Mouse (Mus musculus) ovary, postnatal 36 days (tissue): ENCODE measurements at regions not wholly inside any gene's neighbourhood (a gene's known extent, or its start where the extent isn't known, plus 50 kb on each side); places are given as distances from the start of the nearest gene placed in this dataset.
A peak's percentile ranks its signal among the peaks of the same experiment; 100 is the strongest.
"Not testable (repeated sequence)": the region's sequence is repeated elsewhere in the genome, so short reads cannot be mapped to it uniquely, and the experiment has no call there.

Experiments
- DNase-seq: peaks from one replicate; pipeline ENCODE4 v3.0.0; 2022; ENCODE audit warnings: low spot score, mixed read lengths

DNA sequence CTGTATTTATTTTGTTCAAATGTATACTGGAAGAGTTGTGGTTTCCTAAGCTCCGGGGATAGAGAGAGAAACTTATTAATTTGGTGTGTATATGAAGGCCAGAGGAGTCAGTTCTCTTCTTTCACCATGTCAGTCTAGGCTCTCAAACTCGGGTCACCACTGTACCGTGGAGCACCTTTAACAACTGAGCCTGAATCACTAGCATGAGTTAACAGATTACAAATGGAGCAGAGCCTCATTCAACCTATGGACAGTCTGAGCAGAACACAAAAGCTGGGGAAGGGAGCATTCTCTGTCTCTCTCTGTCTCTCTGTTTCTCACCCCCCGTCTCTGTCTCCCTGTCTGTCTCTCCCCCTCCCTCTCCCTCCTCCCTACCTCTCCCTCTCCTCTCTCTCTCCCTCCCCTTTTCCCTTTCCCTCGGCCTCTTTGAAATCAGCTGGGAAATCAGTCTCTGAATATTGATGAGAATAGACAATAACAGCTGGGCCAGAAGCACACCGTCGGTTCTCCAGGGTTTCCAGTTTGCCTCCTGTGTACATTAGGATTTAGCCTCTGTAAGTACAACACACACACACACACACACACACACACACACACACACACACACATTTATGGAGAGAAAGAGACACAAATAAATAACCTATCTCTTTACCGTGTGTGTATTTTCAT lies 200.4 kb upstream of the 1700056E22Rik start:
- DNase-seq, result no peak

DNA sequence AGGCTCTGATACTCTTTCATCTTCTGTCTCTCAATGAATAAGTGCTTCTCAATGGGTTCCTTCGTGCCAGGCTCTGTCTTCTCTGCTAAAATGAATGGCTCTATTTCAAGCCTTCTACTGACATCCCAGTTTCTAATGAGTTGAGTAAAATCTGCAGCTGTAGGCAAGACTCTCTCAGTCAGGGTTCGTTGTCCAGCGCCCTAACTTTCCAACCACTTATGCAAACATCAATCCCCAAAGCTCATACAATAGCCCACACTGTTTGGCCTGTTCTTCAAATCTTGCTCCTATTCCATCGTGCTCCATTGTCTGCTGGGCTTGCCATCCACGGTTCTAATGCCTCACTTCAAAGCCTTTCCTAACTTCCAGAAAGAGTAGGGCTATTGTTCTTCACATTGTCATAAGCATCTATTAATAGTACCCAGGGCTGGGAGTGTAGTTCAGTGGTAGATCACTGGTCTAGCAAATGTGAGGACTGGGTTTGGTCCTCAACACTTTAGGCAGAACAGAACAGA lies 199.7 kb upstream of the 1700056E22Rik start:
- no peak for DNase-seq

DNA sequence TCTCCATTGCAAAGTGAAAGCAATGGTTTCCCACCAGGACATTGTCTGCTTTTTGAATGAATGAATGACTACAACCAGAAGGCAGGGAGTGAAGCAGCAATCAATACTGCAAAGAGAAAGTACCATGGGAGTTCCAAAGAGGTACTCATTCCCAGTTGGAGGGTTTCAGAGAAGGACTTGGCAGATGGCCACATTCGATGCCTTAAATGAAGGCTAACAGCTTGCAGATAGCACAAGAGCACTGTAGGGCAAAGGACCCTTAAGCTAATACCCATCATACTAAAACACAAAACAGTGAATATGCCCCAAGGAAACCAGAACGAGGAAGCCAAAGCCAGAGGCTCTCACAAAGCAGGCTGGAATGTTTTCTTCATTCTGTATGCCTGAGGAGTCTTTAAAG lies 188.2 kb upstream of the 1700056E22Rik start:
- no peak for DNase-seq

- no peak for DNase-seq
Measured at GRCm38 (mm10) chr1:184221792-184222191, 187.7 kb upstream of the 1700056E22Rik start.

GRCm38 (mm10) chr1:184197272-184197671 lies 163.2 kb upstream of the 1700056E22Rik start:
- DNase-seq, result no peak

GRCm38 (mm10) chr1:184191325-184191724 lies 157.2 kb upstream of the 1700056E22Rik start:
- DNase-seq, result no peak

- no peak for DNase-seq
Measured at GRCm38 (mm10) chr1:184187582-184187981, 153.5 kb upstream of the 1700056E22Rik start.

GRCm38 (mm10) chr1:184182163-184182562 lies 148.1 kb upstream of the 1700056E22Rik start:
- no peak for DNase-seq

DNA sequence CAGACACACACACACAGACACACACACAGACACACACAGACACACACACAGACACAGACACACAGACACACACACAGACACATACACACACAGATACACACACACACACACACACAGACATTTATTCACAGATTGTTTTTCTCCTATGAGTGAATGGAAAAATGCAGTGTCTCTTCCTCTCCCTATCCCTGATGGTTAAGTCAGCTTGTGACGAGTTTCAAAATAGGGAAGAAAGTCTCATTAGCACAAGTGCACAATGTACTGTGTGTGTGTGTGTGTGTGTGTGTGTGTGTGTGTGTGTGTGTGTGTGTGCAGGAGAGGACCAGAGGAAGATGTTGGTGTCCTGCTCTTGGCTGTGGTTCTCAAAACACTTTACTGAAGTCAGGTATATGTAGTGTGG lies 140.3 kb upstream of the 1700056E22Rik start:
- not testable (repeated sequence) for DNase-seq

GRCm38 (mm10) chr1:184173739-184174138 lies 139.6 kb upstream of the 1700056E22Rik start:
- DNase-seq, result no peak

GRCm38 (mm10) chr1:184172986-184173385 lies 138.9 kb upstream of the 1700056E22Rik start:
- no peak for DNase-seq

- DNase-seq, result no peak
Measured at GRCm38 (mm10) chr1:184171601-184172000, 137.5 kb upstream of the 1700056E22Rik start.

GRCm38 (mm10) chr1:184170926-184171325 lies 136.8 kb upstream of the 1700056E22Rik start:
- DNase-seq, result peak; percentile 14

- no peak for DNase-seq
Measured at GRCm38 (mm10) chr1:184169967-184170366, 135.9 kb upstream of the 1700056E22Rik start.

DNA sequence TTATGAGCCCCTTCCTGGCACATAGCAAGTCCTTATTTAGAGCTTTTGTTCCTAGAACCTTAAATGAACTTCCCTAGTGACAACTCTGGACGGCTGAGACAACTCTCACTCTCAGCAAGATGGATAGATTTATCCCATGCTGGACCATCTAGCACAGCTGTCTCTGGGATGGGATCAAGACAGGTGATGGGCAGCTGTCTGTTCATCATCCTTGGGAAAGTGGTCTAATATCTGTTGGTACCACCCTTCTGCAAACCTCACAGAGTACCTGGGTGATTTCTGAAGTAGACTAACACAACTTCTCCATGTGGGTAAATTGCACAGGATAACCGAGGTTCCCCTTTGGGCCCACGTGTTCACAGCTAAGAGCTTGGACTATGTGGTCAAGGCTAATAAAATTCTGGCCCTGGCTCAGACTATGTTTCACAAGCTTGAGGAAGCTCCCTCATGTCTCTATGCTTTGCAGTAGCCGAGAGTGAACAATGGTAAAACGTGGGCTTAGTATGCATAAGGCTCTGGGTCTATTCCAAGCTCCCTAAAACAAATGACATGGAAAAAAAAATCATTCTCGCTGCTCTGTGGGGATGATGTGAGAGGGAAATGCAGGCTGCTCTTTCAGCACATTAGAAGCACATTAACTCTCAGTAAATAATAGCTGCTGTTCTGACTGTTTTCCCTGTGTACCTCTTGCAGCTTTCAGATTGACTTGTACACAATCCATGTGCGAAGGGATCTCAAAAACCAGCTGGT lies 135.1 kb upstream of the 1700056E22Rik start:
- no peak for DNase-seq

GRCm38 (mm10) chr1:184166951-184167350 lies 132.8 kb upstream of the 1700056E22Rik start:
- DNase-seq, result no peak

- DNase-seq, result not testable (repeated sequence)
Measured at GRCm38 (mm10) chr1:184162526-184162925, 128.4 kb upstream of the 1700056E22Rik start.

DNA sequence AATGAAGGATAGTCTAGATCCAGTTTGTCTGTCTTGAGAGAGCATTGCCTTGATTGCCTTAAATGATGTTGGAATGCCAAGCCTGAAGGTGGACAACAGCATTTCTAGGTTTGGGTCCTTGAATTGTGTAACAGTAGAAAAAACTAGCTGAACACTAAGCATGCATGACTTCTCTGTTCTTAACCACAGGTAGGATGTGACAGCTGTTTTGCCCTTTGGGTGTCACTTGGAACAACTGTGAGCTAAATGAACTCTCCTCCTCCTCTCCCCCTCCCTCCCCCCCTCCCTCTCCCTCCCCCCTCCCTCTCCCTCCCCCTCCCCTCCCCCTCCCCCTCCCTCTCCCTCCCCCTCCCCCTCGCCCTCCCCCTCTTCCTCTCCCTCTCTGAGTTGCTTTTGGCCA lies 113.6 kb upstream of the 1700056E22Rik start:
- DNase-seq, result no peak

GRCm38 (mm10) chr1:184142974-184143373 lies 108.9 kb upstream of the 1700056E22Rik start:
- no peak for DNase-seq

DNA sequence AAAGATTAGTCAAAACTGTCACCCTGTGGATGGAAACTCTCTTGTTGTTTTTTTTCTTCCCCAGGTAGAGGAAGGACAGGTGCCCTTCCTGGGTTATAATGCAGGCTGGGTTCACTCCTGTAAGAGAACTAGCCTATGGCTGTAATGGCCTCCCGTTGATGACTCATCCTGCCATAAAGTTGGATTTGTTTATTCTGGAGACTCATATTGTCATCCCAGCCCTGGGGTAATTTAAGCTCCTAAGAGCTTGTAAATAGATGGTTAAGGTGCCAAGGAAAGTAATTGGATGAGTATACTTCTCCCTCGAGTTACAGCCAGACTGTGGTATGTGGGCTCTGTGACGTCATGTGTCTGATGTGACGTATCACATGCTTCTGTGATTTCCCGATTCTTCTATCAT lies 106.4 kb upstream of the 1700056E22Rik start:
- DNase-seq, result no peak

- no peak for DNase-seq
Measured at GRCm38 (mm10) chr1:184140082-184140481, 106.0 kb upstream of the 1700056E22Rik start.

DNA sequence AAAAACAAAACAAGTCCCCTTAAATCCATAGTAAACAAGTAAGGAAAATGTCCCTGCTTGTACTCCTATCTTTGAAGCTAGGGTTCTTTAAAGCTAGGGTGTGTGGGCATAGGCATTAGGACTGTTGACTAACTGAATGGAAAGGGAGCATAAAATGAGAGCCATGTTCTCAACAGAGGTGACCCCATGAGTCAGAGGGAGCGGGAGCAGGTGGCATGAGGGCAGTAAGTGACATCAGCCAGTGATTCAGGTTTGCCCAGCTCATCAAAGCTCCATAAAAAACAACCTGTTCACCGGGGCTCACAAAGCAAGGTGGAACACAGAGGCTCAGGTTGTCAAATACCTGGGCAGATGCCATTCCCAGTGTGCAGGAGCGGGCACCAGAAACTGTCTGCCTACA lies 104.6 kb upstream of the 1700056E22Rik start:
- DNase-seq, result no peak

DNA sequence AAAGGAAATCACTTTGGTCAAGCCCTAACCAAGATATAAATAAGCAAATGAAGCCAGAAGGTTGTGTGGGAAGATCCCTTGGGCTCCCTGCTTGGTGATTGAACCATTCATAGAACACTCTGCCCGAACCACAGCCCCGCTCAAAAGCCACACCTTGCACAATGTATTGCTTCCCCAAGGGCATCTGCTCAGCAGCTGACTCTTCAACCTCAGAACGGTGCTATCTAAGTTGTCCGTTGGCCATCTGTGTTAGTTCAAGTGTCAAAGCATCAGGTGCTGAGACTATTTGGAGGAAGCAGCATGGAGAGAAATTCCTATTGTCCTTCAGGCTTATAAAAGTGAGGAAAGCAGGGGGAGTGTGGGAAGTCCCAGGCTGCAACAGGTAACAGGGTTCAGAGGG lies 96.8 kb upstream of the 1700056E22Rik start:
- no peak for DNase-seq
